Mouse (Mus musculus) liver, embryonic 14.5 days (tissue): ENCODE results near the gene Atf7ip.

ENCODE experiments used
- CTCF ChIP-seq: IDR thresholded peaks from 2 replicates; pipeline ENCODE4 v1.5.1; 2016; ENCODE audit warnings: antibody characterized with exemption, low read depth, control low read depth
- EP300 ChIP-seq: IDR thresholded peaks from 2 replicates; pipeline ENCODE4 v1.6.1; 2016; ENCODE audit warnings: antibody characterized with exemption, low read depth

DNA sequence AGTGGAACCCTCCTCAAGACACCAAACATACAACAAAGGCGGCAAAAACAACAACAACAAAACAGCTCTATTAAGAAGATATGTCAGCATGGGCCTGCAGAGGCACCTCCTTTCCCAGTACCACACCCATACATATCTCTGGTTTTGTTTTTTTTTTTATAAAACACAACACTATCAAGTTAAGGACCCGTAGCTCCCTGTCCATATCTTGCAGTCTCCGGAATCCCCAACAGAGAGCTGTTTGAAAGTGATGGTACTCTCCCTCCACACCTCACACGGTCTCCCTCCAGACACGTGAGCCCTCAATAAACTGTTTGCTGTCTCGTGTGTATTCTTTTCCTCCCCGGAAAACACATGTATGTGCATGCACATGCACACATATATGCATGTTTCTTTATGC, 46.8 kb upstream of the Atf7ip start:
- TF ChIP-seq CTCF: no peak
- no peak for TF ChIP-seq EP300
